Mouse (Mus musculus) Patski (cell line): ENCODE measurements around the gene Nagk. TPM values are rescaled to one million over a fixed set of nuclear protein-coding genes. Genes with fewer than 3 reads are reported as not detected.
"Not testable (repeated sequence)": the region's sequence is repeated elsewhere in the genome, so short reads cannot be mapped to it uniquely, and the experiment has no call there.

ENCODE experiments used
- ATAC-seq: fragments of 100-300 bp; one replicate; pipeline ENCODE4 v1.8.0; 2021
- CTCF ChIA-PET: fragments of 350-600 bp; sonication (Branson Sonifier 250); formaldehyde crosslinking; loops from one replicate; lab custom pipeline; 2022; ENCODE audit warnings: inconsistent platforms; lab: Charles Lee
- POLR2A ChIA-PET: fragments of 350-600 bp; sonication (Branson Sonifier 250); formaldehyde crosslinking; loops from one replicate; lab custom pipeline; 2022; ENCODE audit warnings: antibody characterized with exemption, inconsistent platforms; lab: Charles Lee
- DNase-seq: peaks from one replicate; pipeline ENCODE4 v3.0.0-alpha.2; 2011; ENCODE audit warnings: low read depth, low spot score
- H3K27me3 ChIP-seq: fragments of 371-371 bp; one replicate; pipeline ENCODE4 v1.5.1; 2021
- CTCF ChIP-seq: fragments of 100-300 bp; IDR thresholded peaks from one replicate; pipeline ENCODE4 v1.5.1; 2021
- in situ Hi-C: fragments of 300-500 bp; cut with MboI; formaldehyde crosslinking; loops from 3 replicates; pipeline ENCODE4 v1.11.1; 2018; ENCODE audit warnings: low pct_unique_long_range_greater_than_20kb, mixed read lengths
- polyA plus RNA-seq: library from polyadenylated mRNA; unstranded; gene quantifications from one replicate; pipeline ENCODE4 v1.2.3, GENCODE M21; 2021

Nagk gene
- polyA plus RNA-seq, 1 experiment from 2014 or later, result 118 TPM

DNA sequence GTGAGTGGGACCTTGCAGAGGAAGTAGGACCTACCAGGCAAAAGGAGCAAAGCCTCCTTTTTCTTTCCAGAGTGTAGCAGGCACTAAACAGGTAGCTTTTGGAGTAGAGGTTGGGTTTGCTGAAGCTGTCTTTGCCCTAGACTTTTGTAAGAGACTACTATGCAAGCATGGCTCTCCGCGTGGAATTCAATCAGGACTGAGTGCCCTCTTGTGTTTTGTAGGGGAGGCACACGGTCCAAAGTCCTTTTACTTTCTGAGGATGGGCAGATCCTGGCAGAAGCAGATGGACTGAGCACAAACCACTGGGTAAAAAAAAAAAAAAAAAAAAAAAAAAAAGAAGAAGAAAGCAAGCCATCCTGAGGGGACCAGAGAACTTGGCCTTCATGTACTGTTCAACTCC lies 1.9 kb downstream of the Nagk start:
- DNase-seq (no peak), ATAC-seq (no peak)
- no peak for TF ChIP-seq CTCF
- in situ Hi-C loops, result no loop called here
- ChIA-PET CTCF (interaction anchor here (1.3 kb wide), 1 partner anchor 14 kb away, joined by 5 read pairs; no protein-coding TSS in a partner anchor), POLR2A (interaction anchor here (1.0 to 1.4 kb wide), 2 partner anchors 9 kb away, joined by 4 to 5 read pairs; no protein-coding TSS in a partner anchor)
- H3K27me3 ChIP-seq, result no peaks in the 10 kb centered on the region

DNA sequence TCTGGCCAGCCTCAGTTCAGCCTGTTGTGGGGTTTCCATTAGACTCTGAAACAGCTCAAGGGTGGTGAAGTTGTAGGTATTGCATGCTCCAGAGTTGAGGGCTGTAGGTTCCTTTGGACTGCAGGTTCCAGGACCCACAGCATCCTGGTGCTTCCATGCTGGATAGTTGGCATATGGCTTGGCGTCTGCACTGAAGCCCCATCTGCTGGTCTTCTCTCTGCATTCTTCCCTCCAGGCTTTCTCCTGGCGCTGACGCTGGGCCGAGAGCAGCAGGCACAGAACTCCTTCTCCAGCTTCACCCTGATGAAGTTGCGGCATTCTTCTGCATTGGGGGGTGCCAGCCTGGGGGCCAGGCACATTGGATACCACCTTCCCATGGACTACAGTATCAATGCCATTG lies 7.3 kb downstream of the Nagk start:
- no peak for TF ChIP-seq CTCF
- POLR2A ChIA-PET, result no interaction called here
- no peaks in the 10 kb centered on the region for H3K27me3 ChIP-seq

DNA sequence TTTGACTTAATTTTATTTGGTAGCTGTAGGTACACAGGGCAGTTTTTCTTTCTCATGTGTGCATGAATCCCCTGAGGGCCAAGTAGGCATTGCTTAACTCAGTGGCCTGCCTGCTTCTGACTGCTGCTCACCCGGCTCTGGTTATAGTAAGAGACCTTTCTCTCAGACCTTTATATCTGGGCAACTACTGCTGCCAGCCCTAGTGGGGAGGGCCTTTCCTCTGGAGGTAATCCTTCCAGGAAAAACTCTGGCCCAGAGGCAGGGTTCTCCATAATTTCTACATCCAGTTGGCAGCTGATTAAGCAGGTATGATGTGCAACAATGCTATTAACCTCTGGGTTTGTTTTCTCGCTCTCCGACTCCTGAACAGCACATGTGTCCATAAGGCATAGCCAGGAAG lies 8.1 kb downstream of the Nagk start:
- no peak for DNase-seq
- ChIA-PET CTCF (interaction anchor here (0.6 to 2.8 kb wide), 3 partner anchors 8 to 29 kb away, joined by 4 to 7 read pairs (median 4); partner anchors contain the start of genes Paip2b and Tex261), POLR2A (interaction anchor here (0.5 kb wide), 1 partner anchor 67 kb away, joined by 3 read pairs; no protein-coding TSS in a partner anchor)
- no peaks in the 10 kb centered on the region for H3K27me3 ChIP-seq
- TF ChIP-seq CTCF, result no peak
- ATAC-seq, result no peak
- in situ Hi-C loops, result no loop called here

More for the DNA sequence above, 7.3 kb downstream of the Nagk start:
- in situ Hi-C loops, result no loop called here
- no peak for ATAC-seq
- no peak for DNase-seq
- CTCF ChIA-PET, result interaction anchor here (0.7 to 1.4 kb wide), 3 partner anchors 9 to 26 kb away, joined by 3 to 4 read pairs (median 4); partner anchors contain the start of gene Tex261

DNA sequence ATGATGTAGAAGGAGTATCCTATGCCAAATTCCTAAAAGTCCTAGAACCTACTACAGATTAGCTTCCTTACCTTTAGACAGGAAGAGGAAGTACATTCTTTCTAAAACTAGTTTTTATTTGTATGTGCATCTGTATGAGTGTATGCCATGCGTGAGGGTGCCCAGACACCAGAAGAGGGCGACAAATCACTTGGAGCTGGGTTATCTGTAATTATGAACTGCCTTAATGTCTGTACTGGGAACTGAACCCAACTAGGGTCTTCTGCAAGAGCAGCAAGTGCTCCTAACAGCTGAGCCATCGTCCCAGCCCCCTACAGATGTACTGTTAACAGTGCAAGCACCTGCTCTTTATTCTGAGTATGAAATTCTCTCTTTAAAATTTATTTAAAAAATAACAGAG lies 21.0 kb downstream of the Nagk start:
- no peaks in the 10 kb centered on the region for H3K27me3 ChIP-seq
- in situ Hi-C loops, result no loop called here
- CTCF ChIA-PET, result interaction anchor here (1.2 kb wide), 1 partner anchor 10 kb away, joined by 3 read pairs; no protein-coding TSS in a partner anchor
- TF ChIP-seq CTCF, result peak; percentile 25
- DNase-seq (no peak), ATAC-seq (no peak)
- POLR2A ChIA-PET, result interaction anchor here (1.4 kb wide), 1 partner anchor 21 kb away, joined by 3 read pairs; the partner anchor contains the start of gene Nagk

DNA sequence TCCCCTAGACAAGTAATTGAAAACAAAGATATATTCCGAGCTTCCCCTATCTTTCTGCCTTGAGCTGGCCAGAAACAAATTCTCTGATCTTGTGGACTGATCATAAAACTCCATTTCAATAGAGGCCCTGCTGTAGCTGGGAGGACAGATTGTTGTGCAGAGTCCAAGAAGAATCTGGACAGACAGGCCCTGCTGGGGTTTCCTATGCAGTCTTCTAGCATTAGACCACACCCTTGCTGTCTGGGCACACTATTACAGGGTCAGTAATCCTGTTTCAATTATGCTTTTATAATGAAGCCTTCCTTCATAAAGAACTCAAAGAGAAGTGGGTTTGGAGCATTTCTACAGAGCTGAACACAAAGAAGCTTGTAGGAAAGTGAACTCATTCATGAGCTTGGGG lies 24.2 kb downstream of the Nagk start:
- in situ Hi-C loops, result no loop called here
- ChIA-PET CTCF (interaction anchor here (1.0 kb wide), 1 partner anchor 17 kb away, joined by 3 read pairs; no protein-coding TSS in a partner anchor), POLR2A (no interaction called here)
- DNase-seq, result no peak
- no peak for TF ChIP-seq CTCF
- no peak for ATAC-seq
- H3K27me3 ChIP-seq, result no peaks in the 10 kb centered on the region

DNA sequence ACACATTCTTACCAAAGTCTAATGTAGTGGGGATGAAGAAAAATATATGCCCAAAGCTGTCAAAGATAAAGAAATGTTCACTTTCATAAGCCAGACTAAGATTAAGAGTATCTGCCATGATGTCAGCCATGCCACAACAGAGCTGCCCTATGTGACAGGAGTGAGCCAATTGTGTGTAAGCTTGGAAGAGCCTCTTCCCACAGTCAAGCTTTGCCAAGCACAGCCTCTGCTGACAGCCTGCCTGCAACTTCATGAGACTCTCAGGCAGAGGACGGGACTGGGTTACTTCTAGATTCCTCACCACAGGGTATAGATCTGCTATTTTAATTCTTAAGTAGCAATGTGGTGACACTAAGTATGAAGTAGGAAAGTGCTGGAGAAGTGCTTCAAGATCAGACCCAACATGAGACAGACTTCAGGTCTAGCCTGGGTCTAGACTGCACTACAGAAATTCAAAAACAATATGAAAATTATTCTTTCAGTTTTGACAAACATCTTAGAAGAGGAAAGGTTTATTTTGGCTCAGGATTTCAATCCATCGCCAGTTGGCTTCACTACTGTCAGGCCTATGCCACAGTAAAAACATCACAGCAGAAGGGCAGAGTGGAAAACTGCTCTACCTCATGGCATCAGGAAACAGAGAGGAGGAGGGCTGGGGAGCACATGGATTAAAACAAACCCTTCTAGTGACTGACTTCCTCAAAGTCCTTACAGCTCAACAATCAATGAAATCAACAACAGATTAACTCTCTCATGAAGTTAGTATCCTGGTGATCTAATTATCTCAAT lies 26.1 kb downstream of the Nagk start:
- CTCF ChIA-PET, result interaction anchor here (1.3 kb wide), 1 partner anchor 14 kb away, joined by 3 read pairs; no protein-coding TSS in a partner anchor
- ATAC-seq, result no peak
- TF ChIP-seq CTCF, result no peak

DNA sequence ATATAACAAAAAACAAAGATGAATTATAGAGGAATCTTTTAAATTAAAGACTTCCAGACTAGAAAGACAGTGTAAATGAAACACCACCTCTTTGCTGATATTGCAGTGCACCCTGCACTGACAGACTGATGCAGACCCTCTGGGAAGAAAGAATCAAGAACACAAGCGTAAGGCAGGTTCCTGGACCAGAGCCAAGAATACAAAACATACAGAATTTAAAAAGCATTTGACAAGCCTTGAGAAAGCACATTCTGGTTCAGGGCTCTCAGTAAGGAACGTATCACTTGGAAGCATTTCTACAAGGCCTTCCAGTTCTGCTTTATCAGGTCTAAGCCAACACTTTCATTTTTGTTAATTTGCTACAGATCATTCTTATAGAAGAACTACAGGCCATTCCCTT lies 27.1 kb downstream of the Nagk start:
- POLR2A ChIA-PET, result interaction anchor here (1.3 kb wide), 1 partner anchor 9 kb away, joined by 3 read pairs; no protein-coding TSS in a partner anchor
- DNase-seq (no peak), ATAC-seq (no peak)
- H3K27me3 ChIP-seq, result no peaks in the 10 kb centered on the region
- CTCF ChIA-PET, result no interaction called here
- in situ Hi-C loops, result no loop called here
- TF ChIP-seq CTCF, result no peak

More for the DNA sequence above, 26.1 kb downstream of the Nagk start:
- POLR2A ChIA-PET, result interaction anchor here (1.3 kb wide), 1 partner anchor 10 kb away, joined by 3 read pairs; no protein-coding TSS in a partner anchor
- H3K27me3 ChIP-seq, result no peaks in the 10 kb centered on the region
- in situ Hi-C loops, result no loop called here
- DNase-seq, result no peak

DNA sequence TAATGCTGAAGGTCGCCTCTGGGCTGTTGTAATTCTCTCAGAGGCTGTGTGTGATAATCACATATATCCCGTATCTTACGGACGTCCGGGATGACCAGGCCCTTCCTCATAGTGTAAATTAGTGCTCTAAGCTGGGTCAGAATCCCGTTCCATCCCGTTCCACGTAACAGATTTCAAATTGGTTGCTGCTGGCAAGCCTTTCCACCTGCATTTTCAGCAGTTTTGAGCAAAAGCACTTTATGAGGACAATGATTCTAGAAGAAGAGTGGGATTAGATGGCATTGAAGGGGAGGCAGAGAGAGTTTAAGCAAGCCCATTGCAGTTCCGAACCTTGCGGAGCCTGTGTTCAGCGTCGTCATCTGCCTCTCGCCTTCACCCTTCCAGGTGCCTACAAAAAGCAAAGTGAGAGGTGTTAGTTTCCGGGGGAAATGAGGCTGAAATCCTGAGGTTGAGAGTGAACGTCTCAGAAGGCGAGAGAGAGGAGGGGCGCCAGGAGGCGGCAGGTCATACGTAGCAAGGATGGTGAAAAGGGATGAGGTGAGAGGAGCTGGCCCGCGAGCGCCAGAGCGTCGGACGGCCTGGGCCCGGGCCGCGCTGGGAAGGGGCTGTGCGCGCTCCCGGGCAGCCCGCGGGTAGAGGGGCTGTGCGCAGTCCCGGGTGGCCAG lies 36.3 kb downstream of the Nagk start:
- CTCF ChIA-PET, result interaction anchor here (1.4 kb wide), 1 partner anchor 28 kb away, joined by 4 read pairs; no protein-coding TSS in a partner anchor
- in situ Hi-C loops, result no loop called here
- peak; percentile 47 for ATAC-seq
- H3K27me3 ChIP-seq, result no peaks in the 10 kb centered on the region
- POLR2A ChIA-PET, result interaction anchor here (1.2 to 1.3 kb wide), 2 partner anchors 9 to 34 kb away, joined by 3 read pairs; no protein-coding TSS in a partner anchor
- DNase-seq, result no peak
- no peak for TF ChIP-seq CTCF

DNA sequence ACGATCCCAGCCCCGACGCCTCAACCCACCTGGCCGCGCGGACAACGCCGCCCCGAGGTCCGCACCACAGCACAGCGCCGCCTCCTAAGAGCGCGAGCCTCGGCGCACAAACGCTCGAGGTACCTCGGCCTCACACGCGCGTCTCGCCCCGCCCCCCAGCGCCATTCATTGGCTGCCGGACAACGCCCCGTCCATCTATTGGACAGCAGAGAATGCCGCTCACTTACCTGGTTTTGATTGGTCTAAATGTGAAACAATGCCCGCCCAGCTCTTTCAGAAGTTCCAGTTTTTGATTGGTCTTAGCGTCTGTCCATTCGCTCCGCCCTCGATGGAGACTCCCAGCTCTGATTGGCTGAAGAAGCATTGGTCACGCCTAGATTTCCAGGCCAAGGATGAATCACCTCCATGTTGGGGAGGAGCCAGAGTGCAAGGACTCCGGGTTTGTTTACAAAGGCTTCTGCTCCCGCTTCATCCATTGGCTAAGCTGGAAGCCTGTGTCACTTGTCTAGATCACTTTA lies 36.9 kb downstream of the Nagk start, which contains the start of gene Paip2b:
Gene Paip2b (minus strand): TSS at position 136 of the 518 bp plus-strand sequence.
- ATAC-seq (peak; percentile 99), DNase-seq (peak; percentile 99)
- TF ChIP-seq CTCF, result peak; percentile 69
- ChIA-PET CTCF (interaction anchor here (1.0 to 1.4 kb wide), 2 partner anchors 17 to 29 kb away, joined by 3 to 4 read pairs; no protein-coding TSS in a partner anchor), POLR2A (interaction anchor here (1.2 kb wide), 1 partner anchor 34 kb away, joined by 3 read pairs; no protein-coding TSS in a partner anchor)
- no peaks in the 10 kb centered on the region for H3K27me3 ChIP-seq
- in situ Hi-C loops, result no loop called here

DNA sequence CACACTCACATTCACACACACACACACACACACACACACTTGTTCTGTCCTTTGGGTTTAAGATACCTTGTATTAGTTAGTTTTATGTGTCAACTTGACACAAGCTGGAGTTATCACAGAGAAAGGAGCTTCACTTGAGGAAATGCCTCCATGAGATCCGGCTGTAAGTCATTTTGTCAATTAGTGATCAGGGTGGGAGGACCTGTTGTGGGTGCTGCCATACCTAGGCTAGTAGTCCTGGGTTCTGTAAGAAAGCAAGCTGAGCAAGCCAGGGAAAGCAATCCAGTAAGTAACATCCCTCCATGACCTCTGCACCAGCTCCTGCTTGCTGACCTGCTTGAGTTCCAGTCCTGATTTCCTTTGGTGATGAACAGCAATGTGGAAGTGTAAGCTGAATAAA lies 37.6 kb downstream of the Nagk start:
- ATAC-seq, DNase-seq, H3K27me3 ChIP-seq, in situ Hi-C loops: not testable (repeated sequence)
- ChIA-PET CTCF (interaction anchor here (1.0 to 1.4 kb wide), 2 partner anchors 16 to 29 kb away, joined by 3 to 4 read pairs; no protein-coding TSS in a partner anchor), POLR2A (interaction anchor here (1.7 kb wide), 1 partner anchor 83 kb away, joined by 3 read pairs; no protein-coding TSS in a partner anchor)
